Mouse (Mus musculus) small intestine, adult 2 months (tissue): Measurements from ENCODE around the gene Ifna7. TPM values are rescaled to one million over a fixed set of nuclear protein-coding genes. Genes with fewer than 3 reads are reported as not detected.
A peak's percentile ranks its signal among the peaks of the same experiment; 100 is the strongest.
"Not testable (repeated sequence)": the region's sequence is repeated elsewhere in the genome, so short reads cannot be mapped to it uniquely, and the experiment has no call there.

Experiments
- H3K27ac ChIP-seq: fragments of 200-500 bp; 2 replicates; pipeline ENCODE4 v1.5.1; 2012; ENCODE audit warnings: low read depth, low read length, control low read depth, inconsistent platforms; ENCODE audit not compliant: insufficient read depth
- H3K27me3 ChIP-seq: fragments of 200-500 bp; 2 replicates; pipeline ENCODE4 v1.6.1; 2012; ENCODE audit warnings: mild to moderate bottlenecking, moderate library complexity, low read length, inconsistent platforms; ENCODE audit not compliant: control insufficient read depth, insufficient read depth
- H3K36me3 ChIP-seq: fragments of 200-500 bp; 2 replicates; pipeline ENCODE4 v1.6.1; 2012; ENCODE audit warnings: mild to moderate bottlenecking, low read length, control low read depth, inconsistent platforms; ENCODE audit not compliant: control insufficient read depth, insufficient read depth
- H3K4me1 ChIP-seq: fragments of 200-500 bp; 2 replicates; pipeline ENCODE4 v1.6.1; 2012; ENCODE audit warnings: low read length, inconsistent platforms, mixed read lengths; ENCODE audit not compliant: control insufficient read depth, insufficient read depth, insufficient read length
- H3K4me3 ChIP-seq: fragments of 200-500 bp; 2 replicates; pipeline ENCODE4 v1.5.1; 2012; ENCODE audit warnings: low read depth, mild to moderate bottlenecking, control low read depth, inconsistent platforms, low read length, moderate library complexity
- CTCF ChIP-seq: fragments of 200-500 bp; IDR thresholded peaks from 2 replicates; pipeline ENCODE4 v1.5.1; 2012; ENCODE audit warnings: low read depth, mild to moderate bottlenecking, control low read depth, inconsistent platforms, low read length, moderate library complexity, mixed read lengths; ENCODE audit not compliant: insufficient replicate concordance, insufficient read length; ENCODE audit errors: extremely low read depth
- POLR2A ChIP-seq: fragments of 200-500 bp; IDR thresholded peaks from 2 replicates; pipeline ENCODE4 v1.6.1; 2012; ENCODE audit warnings: low read depth, mild to moderate bottlenecking, control low read depth, inconsistent platforms, low read length, moderate library complexity
- WGBS: fragments of 180-500 bp; shearing (Covaris S2); methylation state at CpG from one replicate; pipeline ENCODE4 v1.1.7; 2018; 5-methylcytosine and 5-hydroxymethylcytosine counted together
- polyA plus RNA-seq: library from polyadenylated mRNA; depleted of rRNA; stranded (reverse); fragments of >200 nt; gene quantifications from 2 replicates; pipeline ENCODE4 v1.2.3, GENCODE M21; 2012

The Ifna7 gene
- polyA plus RNA-seq, 1 experiment: not detected

GRCm38 (mm10) chr4:88797097-88797496 is 18.9 kb upstream of the Ifna7 start, which contains the start of gene Gm13279:
Gm13279 (plus strand) TSS chr4:88797397.
- H3K36me3 ChIP-seq, H3K4me3 ChIP-seq, H3K27ac ChIP-seq, H3K4me1 ChIP-seq, H3K27me3 ChIP-seq: not testable (repeated sequence)
- no CpG with 5 or more reads among the region's 28 CpGs for WGBS

- not testable (repeated sequence) for H3K4me3 ChIP-seq, H3K4me1 ChIP-seq, H3K27ac ChIP-seq, H3K36me3 ChIP-seq, H3K27me3 ChIP-seq
- WGBS: 7% methylated on average over 6 of the region's 7 CpGs
These were observed 16.7 kb upstream of the Ifna7 start, which contains the start of gene Gm13285 for GRCm38 (mm10) chr4:88799365-88799764. Gm13285 (plus strand) TSS chr4:88799665.

DNA sequence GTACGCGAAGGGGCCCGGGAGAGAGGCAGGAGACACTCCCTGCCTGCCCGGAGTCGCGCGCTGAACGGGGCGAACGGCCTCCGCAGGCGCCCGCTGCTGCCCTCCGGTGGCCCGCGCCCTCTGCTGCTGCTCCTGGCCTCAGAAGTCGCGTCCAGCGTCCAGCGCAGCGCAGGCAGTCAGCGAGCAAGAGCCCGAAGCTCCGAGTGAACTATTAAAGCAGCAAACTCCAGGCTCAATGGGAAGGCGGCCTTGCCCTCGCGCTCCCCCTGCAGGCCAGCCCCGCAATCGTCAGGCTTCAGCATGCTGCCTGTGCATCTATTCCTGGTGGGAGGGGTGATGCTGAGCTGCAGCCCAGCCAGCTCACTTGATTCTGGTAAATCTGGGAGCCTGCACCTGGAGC is 13.1 kb upstream of the Ifna7 start, which contains the start of gene Gm13287:
Gene Gm13287, plus strand, starts transcription at position 301 of the 400 bp plus-strand sequence.
- not testable (repeated sequence) for H3K4me1 ChIP-seq, H3K36me3 ChIP-seq, H3K27me3 ChIP-seq, H3K27ac ChIP-seq, H3K4me3 ChIP-seq
- no CpG with 5 or more reads among the region's 29 CpGs for WGBS

GRCm38 (mm10) chr4:88805231-88805630 is 10.8 kb upstream of the Ifna7 start, which contains the start of gene Gm13288:
Gm13288 (plus strand) TSS chr4:88805531.
- H3K4me3 ChIP-seq: peak within 1 kb of the TSS; percentile 49
- not testable (repeated sequence) for H3K27ac ChIP-seq, H3K36me3 ChIP-seq, H3K4me1 ChIP-seq, H3K27me3 ChIP-seq
- WGBS: no CpG with 5 or more reads among the region's 8 CpGs

- peak overlapping the region; percentile 49 for H3K4me3 ChIP-seq
- H3K4me1 ChIP-seq, H3K27ac ChIP-seq, H3K36me3 ChIP-seq, H3K27me3 ChIP-seq: not testable (repeated sequence)
- 0% methylated on average over 13 of the region's 34 CpGs for WGBS
These were observed 10.3 kb upstream of the Ifna7 start for GRCm38 (mm10) chr4:88805761-88806160.

DNA sequence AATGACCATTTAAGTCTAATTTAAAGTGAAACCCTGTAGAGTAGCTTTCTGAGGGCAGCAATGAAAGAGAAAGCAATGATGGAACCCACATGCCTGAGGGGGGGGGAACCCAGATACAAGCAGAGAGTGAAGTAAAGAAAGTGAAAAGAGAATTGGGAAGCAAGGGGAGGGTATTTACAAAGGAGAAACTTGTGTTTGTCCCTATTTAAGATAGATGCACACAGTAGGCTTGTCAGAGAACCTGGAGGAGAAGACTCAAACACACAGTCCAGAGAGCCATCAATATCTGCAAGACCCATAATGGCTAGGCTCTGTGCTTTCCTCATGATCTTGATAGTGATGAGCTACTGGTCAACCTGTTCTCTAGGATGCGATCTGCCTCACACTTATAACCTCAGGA is 3.6 kb downstream of the Ifna7 start, which contains the start of gene Ifna11:
Gene Ifna11, plus strand, starts transcription at position 301 of the 400 bp plus-strand sequence.
- no peak within 1 kb of the TSS for H3K4me3 ChIP-seq
- H3K27me3 ChIP-seq: no peaks in the 10 kb centered on the region; the same call in 1 of the 2 replicates
- H3K4me1 ChIP-seq: no peaks in the 10 kb centered on the region
- WGBS: 83% methylated on average over 1 of the region's 1 CpGs
- TF ChIP-seq CTCF (no peak), POLR2A (no peak)
- H3K27ac ChIP-seq: no peak within 1 kb of the TSS
- H3K36me3 ChIP-seq: no peaks in the 10 kb centered on the region

- no peak overlapping the region for H3K27ac ChIP-seq
- WGBS: 27% methylated on average over 4 of the region's 4 CpGs
- no peaks in the 10 kb centered on the region for H3K36me3 ChIP-seq
- TF ChIP-seq POLR2A (no peak), CTCF (no peak)
- no peaks in the 10 kb centered on the region; the same call in 1 of the 2 replicates for H3K27me3 ChIP-seq
- H3K4me3 ChIP-seq: no peak overlapping the region
- H3K4me1 ChIP-seq: no peaks in the 10 kb centered on the region
These were observed 7.0 kb downstream of the Ifna7 start for GRCm38 (mm10) chr4:88822995-88823394.

DNA sequence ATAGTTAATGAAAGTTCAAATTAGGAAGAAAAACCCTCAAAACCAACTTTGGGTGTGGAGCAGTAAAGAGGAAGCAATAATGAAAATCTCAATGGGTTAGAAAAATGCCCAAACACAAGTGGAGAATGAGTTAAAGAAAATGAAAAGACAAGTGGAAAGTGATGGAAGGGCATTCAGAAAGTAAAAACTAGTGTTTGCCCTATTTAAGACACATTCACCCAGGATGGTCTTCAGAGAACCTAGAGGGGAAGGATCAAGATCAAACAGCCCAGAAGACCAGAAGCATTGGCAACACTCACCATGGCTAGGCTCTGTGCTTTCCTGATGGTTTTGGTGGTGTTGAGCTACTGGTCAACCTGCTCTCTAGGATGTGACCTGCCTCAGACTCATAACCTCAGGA is 11.1 kb downstream of the Ifna7 start, which contains the start of gene Ifna6:
Gene Ifna6, plus strand, starts transcription at position 301 of the 400 bp plus-strand sequence.
- H3K27ac ChIP-seq, H3K27me3 ChIP-seq, H3K4me3 ChIP-seq, H3K4me1 ChIP-seq, H3K36me3 ChIP-seq: not testable (repeated sequence)
